Mouse (Mus musculus) bone marrow, adult 2 months (tissue): ENCODE data around the gene Nf1. TPM values are rescaled to one million over a fixed set of nuclear protein-coding genes. Genes with fewer than 3 reads are reported as not detected.

Experiments
- H3K27ac ChIP-seq: fragments of 200-500 bp; 2 replicates; pipeline ENCODE4 v1.5.1; 2012; ENCODE audit warnings: low read depth, mild to moderate bottlenecking, control low read depth, inconsistent platforms, low read length; ENCODE audit not compliant: control insufficient read depth, poor library complexity, insufficient read depth
- H3K4me1 ChIP-seq: fragments of 200-500 bp; 2 replicates; pipeline ENCODE4 v1.6.1; 2011; ENCODE audit warnings: low read length; ENCODE audit not compliant: control insufficient read depth, insufficient read depth
- H3K4me3 ChIP-seq: fragments of 200-500 bp; replicated peaks from 2 replicates; pipeline ENCODE3; 2011; ENCODE audit warnings: mild to moderate bottlenecking, low read depth, low read length, control low read depth; ENCODE audit not compliant: control insufficient read depth
- CTCF ChIP-seq: fragments of 200-500 bp; IDR thresholded peaks from 2 replicates; pipeline ENCODE4 v1.5.1; 2011; ENCODE audit warnings: low read length, control low read depth; ENCODE audit not compliant: control insufficient read depth, insufficient read depth
- POLR2A ChIP-seq: fragments of 200-500 bp; IDR thresholded peaks from 2 replicates; pipeline ENCODE4 v1.6.1; 2011; ENCODE audit warnings: low read depth, mild to moderate bottlenecking, control low read depth, low read length, borderline replicate concordance; ENCODE audit not compliant: control insufficient read depth
- WGBS: fragments of 180-500 bp; shearing (Covaris S2); methylation state at CpG from one replicate; pipeline ENCODE4 v1.1.7; 2018; 5-methylcytosine and 5-hydroxymethylcytosine counted together
- polyA plus RNA-seq: library from polyadenylated mRNA; stranded (reverse); fragments of >200 nt; gene quantifications from 2 replicates; pipeline ENCODE4 v1.2.4, GENCODE M21; 2011; ENCODE audit warnings: low replicate concordance; ENCODE audit not compliant: missing spikeins, insufficient read depth, insufficient read length

Gene Nf1
- polyA plus RNA-seq, 1 experiment: 3.0 TPM

- whole genome bisulfite sequencing: 32% methylated on average over 4 of the region's 4 CpGs
- TF ChIP-seq CTCF (peak; percentile 77), POLR2A (no peak)
- Histone ChIP-seq H3K27ac (no peak overlapping the region), H3K4me1 (no peaks in the 10 kb centered on the region; the same call in 1 of the 2 replicates), H3K4me3 (no peak overlapping the region)
Measured at GRCm38 (mm10) chr11:79624801-79625302, 285.4 kb downstream of the Nf1 start.

- Histone ChIP-seq H3K27ac (no peak overlapping the region), H3K4me3 (no peak overlapping the region), H3K4me1 (no peaks in the 10 kb centered on the region; the same call in 1 of the 2 replicates)
- WGBS: 43% methylated on average over 3 of the region's 3 CpGs
- TF ChIP-seq POLR2A: no peak
- peak; percentile 54 for TF ChIP-seq CTCF
Measured at GRCm38 (mm10) chr11:79628716-79629115, 289.2 kb downstream of the Nf1 start.

DNA sequence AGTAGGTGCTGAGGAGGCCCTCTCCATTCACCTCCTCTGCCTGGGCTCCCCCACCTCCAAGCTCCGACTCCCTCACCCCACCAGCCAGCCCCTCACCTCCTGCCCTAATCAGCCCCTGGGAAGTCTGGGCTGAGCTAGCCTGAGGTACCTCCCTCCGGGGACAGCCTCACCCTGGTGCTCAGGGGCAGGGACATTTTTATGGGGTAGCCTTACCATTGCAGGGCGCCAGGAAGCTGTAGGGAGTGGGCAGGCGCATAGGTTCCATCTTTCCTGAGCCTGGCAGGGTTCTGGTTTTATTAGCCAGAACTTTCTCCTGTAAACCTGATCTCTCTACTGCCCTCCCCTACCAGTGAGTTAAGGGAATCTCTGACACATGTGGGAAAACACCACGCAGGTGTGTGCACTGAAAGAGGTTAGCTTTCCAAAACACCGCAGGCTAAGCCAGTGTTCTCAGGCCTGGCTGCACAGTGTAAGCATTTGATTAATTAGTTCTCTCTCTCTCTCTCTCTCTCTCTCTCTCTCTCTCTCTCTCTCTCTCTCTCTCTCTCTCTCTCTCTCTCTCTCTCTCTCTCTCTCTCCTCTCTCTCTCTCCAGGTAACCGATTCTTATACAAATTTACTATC is 290.4 kb downstream of the Nf1 start:
- WGBS: 82% methylated on average over 7 of the region's 7 CpGs
- Histone ChIP-seq H3K27ac (no peak overlapping the region), H3K4me1 (no peaks in the 10 kb centered on the region), H3K4me3 (no peak overlapping the region)
- no peak for TF ChIP-seq CTCF
- no peak for TF ChIP-seq POLR2A

DNA sequence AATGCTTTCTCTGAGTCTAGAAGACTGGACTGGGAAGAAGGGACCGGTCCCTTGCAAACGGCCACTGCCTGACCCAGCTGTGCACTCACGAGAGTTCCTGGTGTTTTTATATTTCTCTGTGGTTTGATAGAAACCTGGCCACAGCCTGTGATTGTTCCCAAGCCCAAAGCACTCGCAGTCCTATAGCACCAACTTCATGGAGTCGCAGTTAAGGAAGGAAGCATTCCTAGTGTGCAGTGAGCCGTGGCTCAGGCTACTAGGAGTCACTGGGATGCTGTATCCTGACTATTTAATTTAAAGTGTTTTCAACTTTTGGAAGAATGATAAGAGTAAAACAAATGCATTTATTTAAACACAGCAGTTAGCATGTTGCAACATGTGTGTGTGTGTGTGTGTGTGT is 291.0 kb downstream of the Nf1 start:
- WGBS: 74% methylated on average over 6 of the region's 6 CpGs
- H3K4me3 ChIP-seq: no peak overlapping the region
- TF ChIP-seq POLR2A (no peak), CTCF (no peak)
- H3K27ac ChIP-seq: no peak overlapping the region
- no peaks in the 10 kb centered on the region for H3K4me1 ChIP-seq

Other genes starting within 250 kb of the Nf1 start
- gene Ksr1, start 193.3 kb upstream of the Nf1 start, polyA plus RNA-seq: 6.4 and 18.2 TPM in 2 replicates
- gene Wsb1, start 85.0 kb upstream of the Nf1 start, polyA plus RNA-seq: 22.8 and 53.1 TPM in 2 replicates
- not detected in 2 replicates for gene Gm9964, start 42.8 kb upstream of the Nf1 start, polyA plus RNA-seq
- 0.43 and 1.6 TPM in 2 replicates for gene Omg, start 164.4 kb downstream of the Nf1 start, polyA plus RNA-seq
- 28.7 and 78.8 TPM in 2 replicates for gene Evi2b, start 184.1 kb downstream of the Nf1 start, polyA plus RNA-seq
- 3.6 and 12.0 TPM in 2 replicates for gene Evi2, start 190.9 kb downstream of the Nf1 start, polyA plus RNA-seq
- 5.4 and 13.1 TPM in 2 replicates for gene Evi2a, start 190.9 kb downstream of the Nf1 start, polyA plus RNA-seq